In the genomic region with DNA sequence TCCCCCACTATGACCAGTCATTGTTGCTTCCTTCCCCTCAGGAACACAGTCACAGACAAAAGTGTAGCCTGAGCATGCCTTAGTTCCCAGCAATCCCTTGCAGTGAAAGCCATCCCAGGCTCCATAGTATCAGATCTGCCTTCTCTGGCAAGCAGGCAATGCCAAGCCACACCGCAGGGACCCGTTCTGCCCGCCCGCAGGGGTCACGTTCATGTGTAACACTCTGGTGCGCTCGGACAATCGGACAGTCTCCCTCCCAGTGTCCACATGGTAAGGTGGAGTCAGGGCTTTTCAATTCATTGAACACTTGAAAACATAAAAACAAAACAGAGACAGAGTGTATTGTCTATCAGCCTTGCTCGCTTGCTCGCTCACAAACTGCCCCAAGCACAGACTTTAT, we compare ENCODE assay signal across 20 mouse cellular contexts. TPM values are rescaled to one million over a fixed set of nuclear protein-coding genes. Genes with fewer than 3 reads are reported as not detected.
"Had no signal": no experiment of that assay in that cellular context is flagged by ENCODE, and none has a peak within 500 bp of the region (broad histone marks: within the 10 kb centered on the region; RNA-seq: fewer than 3 reads in every experiment).

No protein-coding gene starts in this region.

- H3K9ac ChIP-seq: liver, embryonic 14.5 days; liver, postnatal 0 days; lung, embryonic 14.5 days; neural tube, embryonic 13.5 days had no signal

- H3K27me3 ChIP-seq: neural tube, embryonic 13.5 days had no signal

- H3K27ac ChIP-seq: liver, embryonic 14.5 days; macrophage; neural tube, embryonic 13.5 days; stomach, postnatal 0 days had no signal

- H3K9me3 ChIP-seq: neural tube, embryonic 13.5 days had no signal

- H3K4me1 ChIP-seq: neural tube, embryonic 13.5 days had no signal

- ATAC-seq: liver, postnatal 0 days; lung, postnatal 0 days had no signal

- H3K4me3 ChIP-seq: myocyte; neural tube, embryonic 13.5 days had no signal

- DNase-seq: kidney, adult 18-20 months; kidney, postnatal 14 days; kidney, postnatal 4 days; liver, postnatal 0 days; lung, embryonic 14.5 days; midbrain, embryonic 14.5 days; right cerebral cortex, postnatal 4 days; thymus, adult 2 months; thymus, postnatal 14 days; thymus, postnatal 4 days had no signal

- H3K4me2 ChIP-seq: liver, embryonic 11.5 days; lung, embryonic 14.5 days; neural tube, embryonic 13.5 days had no signal

RNA-seq across cellular contexts. Expression of gene Cacna1b, which starts 44.7 kb away (rescaled TPM):
- total RNA-seq: megakaryocyte, adult 5-6 weeks; monocyte, adult 5-6 weeks; neutrophil, adult 5-6 weeks had no signal
